In genomic region chr14:15842024-15842599, GRCm38 (mm10) we compare ENCODE assay signal across 29 mouse cellular contexts.
DNase-seq lines count a peak whose midpoint lies in the region; ATAC-seq and TF ChIP-seq lines count a peak whose summit lies in the region.
"Had no signal": no experiment of that assay in that cellular context is flagged by ENCODE, and none has a peak within 500 bp of the region (broad histone marks: within the 10 kb centered on the region; RNA-seq: fewer than 3 reads in every experiment).

No protein-coding gene starts in this region.

- H3K36me3 ChIP-seq in hindbrain, embryonic 13.5 days: no peaks in the 10 kb centered on the region
- no peaks in the 10 kb centered on the region for H3K36me3 ChIP-seq in hindbrain, embryonic 10.5 days
- no peaks in the 10 kb centered on the region for H3K36me3 ChIP-seq in midbrain, embryonic 14.5 days (ENCODE audit: control insufficient read depth, insufficient read depth, low read length)
- H3K36me3 ChIP-seq in intestine, embryonic 15.5 days: no peaks in the 10 kb centered on the region
- H3K36me3 ChIP-seq: embryonic facial prominence, embryonic 13.5 days; G1E; heart, embryonic 15.5 days; limb, embryonic 13.5 days; liver, embryonic 13.5 days; neural tube, embryonic 12.5 days; stomach, embryonic 15.5 days had no signal

- H3K4me3 ChIP-seq in hindbrain, embryonic 13.5 days: no peak overlapping the region
- H3K4me3 ChIP-seq in hindbrain, embryonic 10.5 days: no peak overlapping the region
- no peak overlapping the region for H3K4me3 ChIP-seq in midbrain, embryonic 14.5 days (replicated peaks; ENCODE audit: low read depth, low read length)
- no peak overlapping the region for H3K4me3 ChIP-seq in intestine, embryonic 15.5 days (replicated peaks)
- H3K4me3 ChIP-seq: embryonic facial prominence, embryonic 13.5 days; erythroblast, embryonic 14.5 days; heart, embryonic 15.5 days; layer of hippocampus, adult 2 months; limb, embryonic 13.5 days; liver, embryonic 13.5 days; neural tube, embryonic 12.5 days; stomach, embryonic 15.5 days had no signal

- H3K9me3 ChIP-seq in hindbrain, embryonic 13.5 days: no peaks in the 10 kb centered on the region
- H3K9me3 ChIP-seq in hindbrain, embryonic 10.5 days: no peaks in the 10 kb centered on the region
- no peaks in the 10 kb centered on the region for H3K9me3 ChIP-seq in midbrain, embryonic 14.5 days (ENCODE audit: control insufficient read depth, low read length)
- no peaks in the 10 kb centered on the region for H3K9me3 ChIP-seq in intestine, embryonic 15.5 days
- H3K9me3 ChIP-seq: embryonic facial prominence, embryonic 13.5 days; G1E; heart, embryonic 15.5 days; limb, embryonic 13.5 days; liver, embryonic 13.5 days; neural tube, embryonic 12.5 days; stomach, embryonic 15.5 days had no signal

- DNase-seq in hindbrain, embryonic 10.5 days (ENCODE audit: low spot score): no peak
- DNase-seq in ES-CJ7 (ENCODE audit: low read depth, low spot score): peak; percentile 4
- peak; percentile 35 for DNase-seq in brain, embryonic 14.5 days (ENCODE audit: low read depth)
- DNase-seq in midbrain, embryonic 14.5 days: peak; percentile 12
- DNase-seq in left cerebral cortex, adult 11 months (ENCODE audit: low spot score): no peak
- DNase-seq in layer of hippocampus, adult 9-11 months: no peak
- DNase-seq: adrenal gland, postnatal 14 days; cerebellum, adult 8-10 months; cerebellum, postnatal 36 days; embryo, embryonic 11 days; heart, postnatal 36 days; kidney, adult 9 months; kidney, postnatal 25 days; liver, embryonic 13.5 days; lung, embryonic 14.5 days; right cerebral cortex, adult 18-20 months; thymus, postnatal 25 days had no signal

- peak; percentile 59; the same call in 1 of the 2 replicates for ATAC-seq in hindbrain, embryonic 13.5 days (ENCODE audit: low FRiP score)
- ATAC-seq in midbrain, embryonic 14.5 days (ENCODE audit: low FRiP score, low TSS enrichment): peak; percentile 43
- ATAC-seq in intestine, embryonic 15.5 days: no peak
- ATAC-seq: activated CD4-positive, CD25-positive, alpha-beta regulatory T cell, adult 4 months; Patski had no signal

- 52% methylated on average over 1 of the region's 1 CpGs for WGBS in hindbrain, embryonic 13.5 days
- WGBS in hindbrain, embryonic 10.5 days: 75% methylated on average over 1 of the region's 1 CpGs
- whole genome bisulfite sequencing in midbrain, embryonic 14.5 days: 22% methylated on average over 1 of the region's 1 CpGs
- WGBS in intestine, embryonic 15.5 days: 50% methylated on average over 1 of the region's 1 CpGs

- no peak for TF ChIP-seq POLR2A in brain, embryonic 14.5 days (IDR thresholded peaks at IDR 0.05; ENCODE audit: borderline replicate concordance, extremely low read depth, insufficient read depth, insufficient read length, poor library complexity, severe bottlenecking)

- TF ChIP-seq CTCF in brain, embryonic 14.5 days (IDR thresholded peaks at IDR 0.05; ENCODE audit: borderline replicate concordance, extremely low read depth, insufficient read depth, insufficient read length): no peak

- no peaks in the 10 kb centered on the region for H3K4me1 ChIP-seq in hindbrain, embryonic 13.5 days (replicated peaks)
- no peaks in the 10 kb centered on the region for H3K4me1 ChIP-seq in hindbrain, embryonic 10.5 days (replicated peaks)
- H3K4me1 ChIP-seq in midbrain, embryonic 14.5 days (ENCODE audit: control insufficient read depth, insufficient read depth, low read length): no peaks in the 10 kb centered on the region
- H3K4me1 ChIP-seq in intestine, embryonic 15.5 days (replicated peaks): no peaks in the 10 kb centered on the region
- H3K4me1 ChIP-seq: embryonic facial prominence, embryonic 13.5 days; heart, embryonic 15.5 days; limb, embryonic 13.5 days; liver, embryonic 13.5 days; neural tube, embryonic 12.5 days; stomach, embryonic 15.5 days had no signal

- H3K9ac ChIP-seq in hindbrain, embryonic 13.5 days: no peak overlapping the region
- no peak overlapping the region for H3K9ac ChIP-seq in midbrain, embryonic 14.5 days (replicated peaks; ENCODE audit: low read length)
- H3K9ac ChIP-seq in intestine, embryonic 15.5 days: no peak overlapping the region
- H3K9ac ChIP-seq: embryonic facial prominence, embryonic 13.5 days; heart, embryonic 15.5 days; limb, embryonic 13.5 days; liver, embryonic 13.5 days; lung, embryonic 14.5 days; neural tube, embryonic 12.5 days; stomach, embryonic 15.5 days had no signal

- no peaks in the 10 kb centered on the region for H3K27me3 ChIP-seq in hindbrain, embryonic 13.5 days
- no peaks in the 10 kb centered on the region for H3K27me3 ChIP-seq in hindbrain, embryonic 10.5 days (ENCODE audit: insufficient read depth, poor library complexity, severe bottlenecking)
- no peaks in the 10 kb centered on the region for H3K27me3 ChIP-seq in midbrain, embryonic 14.5 days (ENCODE audit: control insufficient read depth, insufficient read depth, low read length)
- H3K27me3 ChIP-seq in intestine, embryonic 15.5 days (replicated peaks): no peaks in the 10 kb centered on the region
- H3K27me3 ChIP-seq: embryonic facial prominence, embryonic 13.5 days; heart, embryonic 15.5 days; limb, embryonic 13.5 days; liver, embryonic 13.5 days; neural tube, embryonic 12.5 days; Patski; stomach, embryonic 15.5 days had no signal

- no peak overlapping the region for H3K27ac ChIP-seq in hindbrain, embryonic 13.5 days
- H3K27ac ChIP-seq in hindbrain, embryonic 10.5 days: no peak overlapping the region
- no peak overlapping the region for H3K27ac ChIP-seq in midbrain, embryonic 14.5 days (replicated peaks; ENCODE audit: low read depth, low read length)
- no peak overlapping the region for H3K27ac ChIP-seq in intestine, embryonic 15.5 days
- H3K27ac ChIP-seq: embryonic facial prominence, embryonic 13.5 days; heart, embryonic 15.5 days; layer of hippocampus, adult 2 months; limb, embryonic 13.5 days; liver, embryonic 13.5 days; neural tube, embryonic 12.5 days; stomach, embryonic 15.5 days had no signal

- no peak overlapping the region for H3K4me2 ChIP-seq in hindbrain, embryonic 13.5 days
- no peak overlapping the region for H3K4me2 ChIP-seq in midbrain, embryonic 14.5 days (ENCODE audit: low read length)
- H3K4me2 ChIP-seq in intestine, embryonic 15.5 days (replicated peaks): no peak overlapping the region
- H3K4me2 ChIP-seq: embryonic facial prominence, embryonic 13.5 days; heart, embryonic 15.5 days; limb, embryonic 13.5 days; liver, embryonic 13.5 days; lung, embryonic 14.5 days; neural tube, embryonic 12.5 days; stomach, embryonic 15.5 days had no signal

Comparison
In these comparisons a context has a peak if more than half of its experiments do, and no peak if none do; other contexts are left out.
1. DNase-seq: peak in ES-CJ7 (single experiment), brain, embryonic 14.5 days (single experiment) and midbrain, embryonic 14.5 days (single experiment); none in hindbrain, embryonic 10.5 days (single experiment), left cerebral cortex, adult 11 months (single experiment) and layer of hippocampus, adult 9-11 months (single experiment).